Mouse (Mus musculus): ENCODE data around the gene Rraga. TPM values are rescaled to one million over a fixed set of nuclear protein-coding genes. Genes with fewer than 3 reads are reported as not detected.
A peak's percentile ranks its signal among the peaks of the same experiment; 100 is the strongest.

Gene Rraga
- total RNA-seq (2017) = 11.9 to 24.3 TPM (median 18.4 TPM) in 3 replicates

- ATAC-seq (replicated peaks; ENCODE audit: insufficient number of reproducible peaks, low FRiP score, low TSS enrichment, poor library complexity, severe bottlenecking) = peak; percentile 87
These were observed at the start of gene Rraga for GRCm38 (mm10) chr4:86575283-86575983. Gene Rraga (plus strand): TSS chr4:86575668.

- no peak for ATAC-seq (replicated peaks; ENCODE audit: insufficient number of reproducible peaks, low FRiP score, low TSS enrichment, poor library complexity, severe bottlenecking)
These were observed 48.0 kb upstream of the Rraga start for GRCm38 (mm10) chr4:86527162-86528136.

GRCm38 (mm10) chr4:86529161-86529560, 46.3 kb upstream of the Rraga start:
- ATAC-seq (replicated peaks; ENCODE audit: insufficient number of reproducible peaks, low FRiP score, low TSS enrichment, poor library complexity, severe bottlenecking) = no peak

- ATAC-seq (replicated peaks; ENCODE audit: insufficient number of reproducible peaks, low FRiP score, low TSS enrichment, poor library complexity, severe bottlenecking) = no peak
These were observed 41.9 kb upstream of the Rraga start for GRCm38 (mm10) chr4:86533406-86534090.

GRCm38 (mm10) chr4:86534091-86534481, 41.4 kb upstream of the Rraga start:
- no peak for ATAC-seq (replicated peaks; ENCODE audit: insufficient number of reproducible peaks, low FRiP score, low TSS enrichment, poor library complexity, severe bottlenecking)

GRCm38 (mm10) chr4:86537972-86538371, 37.5 kb upstream of the Rraga start:
- 0 out of 2 replicates have a peak, but pooled peaks have one; percentile 5 for ATAC-seq (replicated peaks; ENCODE audit: insufficient number of reproducible peaks, low FRiP score, low TSS enrichment, poor library complexity, severe bottlenecking)

- no peak for ATAC-seq (replicated peaks; ENCODE audit: insufficient number of reproducible peaks, low FRiP score, low TSS enrichment, poor library complexity, severe bottlenecking)
These were observed 36.5 kb upstream of the Rraga start for GRCm38 (mm10) chr4:86538936-86539335.

- ATAC-seq (replicated peaks; ENCODE audit: insufficient number of reproducible peaks, low FRiP score, low TSS enrichment, poor library complexity, severe bottlenecking) = no peak
These were observed 33.9 kb upstream of the Rraga start for GRCm38 (mm10) chr4:86541573-86541972.

- ATAC-seq (replicated peaks; ENCODE audit: insufficient number of reproducible peaks, low FRiP score, low TSS enrichment, poor library complexity, severe bottlenecking) = no peak
These were observed 31.5 kb upstream of the Rraga start for GRCm38 (mm10) chr4:86543999-86544398.

GRCm38 (mm10) chr4:86545615-86546014, 29.9 kb upstream of the Rraga start:
- ATAC-seq (replicated peaks; ENCODE audit: insufficient number of reproducible peaks, low FRiP score, low TSS enrichment, poor library complexity, severe bottlenecking) = no peak

GRCm38 (mm10) chr4:86548332-86548731, 27.1 kb upstream of the Rraga start:
- 0 out of 2 replicates have a peak, but pooled peaks have one; percentile 27 for ATAC-seq (replicated peaks; ENCODE audit: insufficient number of reproducible peaks, low FRiP score, low TSS enrichment, poor library complexity, severe bottlenecking)

GRCm38 (mm10) chr4:86555035-86555707, 20.3 kb upstream of the Rraga start:
- no peak for ATAC-seq (replicated peaks; ENCODE audit: insufficient number of reproducible peaks, low FRiP score, low TSS enrichment, poor library complexity, severe bottlenecking)

- no peak for ATAC-seq (replicated peaks; ENCODE audit: insufficient number of reproducible peaks, low FRiP score, low TSS enrichment, poor library complexity, severe bottlenecking)
These were observed 18.1 kb upstream of the Rraga start for GRCm38 (mm10) chr4:86557371-86557770.

GRCm38 (mm10) chr4:86558228-86558627, 17.2 kb upstream of the Rraga start, which contains the start of gene Saxo1:
Gene Saxo1 (minus strand): TSS chr4:86558328.
- ATAC-seq (replicated peaks; ENCODE audit: insufficient number of reproducible peaks, low FRiP score, low TSS enrichment, poor library complexity, severe bottlenecking) = no peak

- no peak for ATAC-seq (replicated peaks; ENCODE audit: insufficient number of reproducible peaks, low FRiP score, low TSS enrichment, poor library complexity, severe bottlenecking)
These were observed 16.5 kb upstream of the Rraga start for GRCm38 (mm10) chr4:86559006-86559405.

GRCm38 (mm10) chr4:86561061-86561460, 14.4 kb upstream of the Rraga start:
- no peak for ATAC-seq (replicated peaks; ENCODE audit: insufficient number of reproducible peaks, low FRiP score, low TSS enrichment, poor library complexity, severe bottlenecking)

GRCm38 (mm10) chr4:86574939-86575282, 557 bp upstream of the Rraga start:
- no peak for ATAC-seq (replicated peaks; ENCODE audit: insufficient number of reproducible peaks, low FRiP score, low TSS enrichment, poor library complexity, severe bottlenecking)

GRCm38 (mm10) chr4:86576120-86576541, 663 bp downstream of the Rraga start:
- ATAC-seq (replicated peaks; ENCODE audit: insufficient number of reproducible peaks, low FRiP score, low TSS enrichment, poor library complexity, severe bottlenecking) = no peak

Data from monocyte, adult 5-6 weeks (primary cell).